Mouse (Mus musculus): ENCODE results near the gene Sorbs1. TPM values are rescaled to one million over a fixed set of nuclear protein-coding genes. Genes with fewer than 3 reads are reported as not detected.

The Sorbs1 gene
- total RNA-seq, 2 experiments from 2014 or later = 148 to 249 TPM

- no peak for DNase-seq (ENCODE audit: low spot score)
Observed at GRCm38 (mm10) chr19:40409500-40410035, 104.0 kb downstream of the Sorbs1 start.

- no peak for DNase-seq (ENCODE audit: low spot score)
Observed at GRCm38 (mm10) chr19:40407186-40407585, 106.4 kb downstream of the Sorbs1 start.

- no peak for DNase-seq (ENCODE audit: low spot score)
Observed at GRCm38 (mm10) chr19:40406661-40407060, 106.9 kb downstream of the Sorbs1 start.

GRCm38 (mm10) chr19:40405808-40406207, 107.8 kb downstream of the Sorbs1 start:
- no peak for DNase-seq (ENCODE audit: low spot score)

GRCm38 (mm10) chr19:40404582-40404981, 109.0 kb downstream of the Sorbs1 start:
- DNase-seq (ENCODE audit: low spot score) = no peak

- no peak for DNase-seq (ENCODE audit: low spot score)
Observed at GRCm38 (mm10) chr19:40403999-40404398, 109.6 kb downstream of the Sorbs1 start.

- DNase-seq (ENCODE audit: low spot score) = no peak
Observed at GRCm38 (mm10) chr19:40402155-40402963, 111.2 kb downstream of the Sorbs1 start.

GRCm38 (mm10) chr19:40401213-40401612, 112.4 kb downstream of the Sorbs1 start:
- DNase-seq (ENCODE audit: low spot score) = no peak

GRCm38 (mm10) chr19:40400426-40401030, 113.1 kb downstream of the Sorbs1 start:
- no peak for DNase-seq (ENCODE audit: low spot score)

- no peak for DNase-seq (ENCODE audit: low spot score)
Observed at GRCm38 (mm10) chr19:40395757-40396661, 117.6 kb downstream of the Sorbs1 start.

- DNase-seq (ENCODE audit: low spot score) = no peak
Observed at GRCm38 (mm10) chr19:40395321-40395695, 118.3 kb downstream of the Sorbs1 start.

- DNase-seq (ENCODE audit: low spot score) = no peak
Observed at GRCm38 (mm10) chr19:40394555-40395320, 118.8 kb downstream of the Sorbs1 start.

- no peak for DNase-seq (ENCODE audit: low spot score)
Observed at GRCm38 (mm10) chr19:40392795-40393392, 120.7 kb downstream of the Sorbs1 start.

GRCm38 (mm10) chr19:40391469-40391868, 122.1 kb downstream of the Sorbs1 start:
- DNase-seq (ENCODE audit: low spot score) = peak; percentile 85

GRCm38 (mm10) chr19:40386916-40387315, 126.7 kb downstream of the Sorbs1 start:
- DNase-seq (ENCODE audit: low spot score) = no peak

GRCm38 (mm10) chr19:40385334-40385733, 128.2 kb downstream of the Sorbs1 start:
- DNase-seq (ENCODE audit: low spot score) = no peak

- DNase-seq (ENCODE audit: low spot score) = no peak
Observed at GRCm38 (mm10) chr19:40383931-40384330, 129.6 kb downstream of the Sorbs1 start.

GRCm38 (mm10) chr19:40380656-40381055, 132.9 kb downstream of the Sorbs1 start:
- DNase-seq (ENCODE audit: low spot score) = no peak

- no peak for DNase-seq (ENCODE audit: low spot score)
Observed at GRCm38 (mm10) chr19:40380005-40380404, 133.6 kb downstream of the Sorbs1 start.

- DNase-seq (ENCODE audit: low spot score) = no peak
Observed at GRCm38 (mm10) chr19:40379081-40379480, 134.5 kb downstream of the Sorbs1 start.

All from gastrocnemius, adult 18-20 months (tissue).